Mouse (Mus musculus) stomach, postnatal 0 days (tissue): ENCODE measurements around the gene Utp4. TPM values are rescaled to one million over a fixed set of nuclear protein-coding genes. Genes with fewer than 3 reads are reported as not detected.
"Not testable (repeated sequence)": the region's sequence is repeated elsewhere in the genome, so short reads cannot be mapped to it uniquely, and the experiment has no call there.

Experiments
- ATAC-seq: fragments of 200-750 bp; cut with Nextera tagmentation; 2 replicates; pipeline ENCODE4 v1.8.0; 2017; ENCODE audit not compliant: low FRiP score, low TSS enrichment
- DNase-seq: peaks from one replicate; pipeline ENCODE4 v3.0.0-alpha.2; 2016; ENCODE audit warnings: low spot score
- H3K27ac ChIP-seq: fragments of 300-500 bp; sonication (generic); replicated peaks from 2 replicates; pipeline ENCODE4 v1.5.1; 2014; ENCODE audit warnings: mild to moderate bottlenecking, control low read depth
- H3K27me3 ChIP-seq: fragments of 300-500 bp; sonication (generic); 2 replicates; pipeline ENCODE4 v1.6.1; 2014; ENCODE audit warnings: low read length; ENCODE audit not compliant: control insufficient read depth, insufficient read depth
- H3K36me3 ChIP-seq: fragments of 300-500 bp; sonication (generic); 2 replicates; pipeline ENCODE4 v1.6.1; 2014; ENCODE audit warnings: low read length, mixed read lengths; ENCODE audit not compliant: control insufficient read depth, insufficient read depth
- H3K4me1 ChIP-seq: fragments of 300-500 bp; sonication (generic); replicated peaks from 2 replicates; pipeline ENCODE4 v1.6.1; 2014; ENCODE audit warnings: antibody characterized with exemption; ENCODE audit not compliant: control insufficient read depth, insufficient read depth
- H3K4me2 ChIP-seq: fragments of 300-500 bp; sonication (generic); replicated peaks from 2 replicates; pipeline ENCODE4 v1.6.1; 2014; ENCODE audit warnings: low read depth, mild to moderate bottlenecking, control low read depth, moderate library complexity
- H3K4me3 ChIP-seq: fragments of 300-500 bp; sonication (generic); 2 replicates; pipeline ENCODE4 v1.5.1; 2014; ENCODE audit warnings: low read depth, low read length, control low read depth
- H3K9ac ChIP-seq: fragments of 300-500 bp; sonication (generic); 2 replicates; pipeline ENCODE4 v1.6.1; 2014; ENCODE audit warnings: mild to moderate bottlenecking, low read length, control low read depth, mixed read lengths
- H3K9me3 ChIP-seq: fragments of 300-500 bp; sonication (generic); 2 replicates; pipeline ENCODE4 v1.6.1; 2016; ENCODE audit warnings: low read length; ENCODE audit not compliant: control insufficient read depth
- CTCF ChIP-seq: IDR thresholded peaks from 2 replicates; pipeline ENCODE4 v1.5.1; 2016; ENCODE audit warnings: antibody characterized with exemption, low read depth, mild to moderate bottlenecking, moderate library complexity
- EP300 ChIP-seq: optimal IDR thresholded peaks from 2 replicates; pipeline ENCODE3; 2016; ENCODE audit warnings: antibody characterized with exemption
- WGBS: fragments of 180-500 bp; shearing (Covaris S2); extraction: QIAGEN DNeasy Blood & Tissue Kit; methylation state at CpG from one replicate; pipeline ENCODE4 v1.1.7; 2014; 5-methylcytosine and 5-hydroxymethylcytosine counted together
- polyA plus RNA-seq: library from polyadenylated mRNA; unstranded; fragments of >200 nt; fragmentation: Nextera tagmentation; extraction: Ambion mirVana; gene quantifications from 2 replicates; pipeline ENCODE4 v1.2.1, GENCODE M21; 2015

Utp4 gene
- polyA plus RNA-seq, 1 experiment from 2014 or later = 30.4 TPM

DNA sequence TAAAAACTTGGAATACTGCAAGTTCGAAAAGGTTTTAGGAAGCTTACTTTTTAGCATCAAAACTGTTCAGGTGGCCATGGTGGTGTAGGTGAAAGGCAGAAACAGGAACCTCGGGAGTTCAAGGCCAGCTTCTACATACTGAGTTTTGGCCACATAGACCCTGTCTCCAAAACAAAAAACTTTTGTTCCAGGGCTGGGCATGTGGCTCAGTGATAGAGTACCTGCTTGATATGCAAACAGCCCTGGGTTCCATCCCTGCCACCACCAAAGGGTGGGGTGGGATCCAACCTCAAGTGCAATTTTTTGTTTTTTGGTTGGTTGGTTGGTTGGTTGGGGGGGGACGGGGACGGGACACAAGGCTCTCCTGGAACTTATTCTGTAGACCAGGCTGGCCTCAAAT is 32.0 kb downstream of the Utp4 start:
- no peaks in the 10 kb centered on the region for H3K27me3 ChIP-seq
- ATAC-seq = no peak
- DNase-seq = no peak
- H3K27ac ChIP-seq = peak overlapping the region; percentile 75
- H3K4me1 ChIP-seq = 0 out of 2 replicates have a peak, but pooled peaks cover 5% of the 10 kb centered on the region
- no peaks in the 10 kb centered on the region for H3K9me3 ChIP-seq
- H3K9ac ChIP-seq = no peak overlapping the region
- H3K4me2 ChIP-seq = no peak overlapping the region
- no peak overlapping the region for H3K4me3 ChIP-seq
- TF ChIP-seq EP300 (no peak), CTCF (no peak)
- WGBS = 76% methylated on average over 4 of the region's 4 CpGs
- peaks cover 4% of the 10 kb centered on the region for H3K36me3 ChIP-seq

DNA sequence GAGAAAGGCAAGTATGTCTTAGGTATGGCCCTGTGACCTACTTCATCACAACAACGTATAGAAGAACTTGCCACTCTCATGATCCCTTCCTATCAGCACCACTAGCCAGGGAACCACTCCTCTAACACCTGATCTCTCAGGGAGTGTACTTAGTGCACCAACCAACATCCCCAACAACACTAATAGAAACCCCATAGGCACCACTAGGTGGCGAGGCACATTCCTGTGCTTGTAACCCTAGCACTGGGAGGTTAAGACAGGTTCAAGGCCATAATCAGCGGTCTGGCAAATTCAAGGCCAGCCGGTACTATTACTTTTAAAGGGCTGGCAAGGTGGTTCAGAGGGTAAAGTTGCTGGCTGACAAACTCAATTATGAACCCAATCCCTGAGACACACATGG is 33.8 kb downstream of the Utp4 start:
- no peaks in the 10 kb centered on the region for H3K27me3 ChIP-seq
- TF ChIP-seq CTCF (peak; percentile 75), EP300 (no peak)
- no peak overlapping the region for H3K9ac ChIP-seq
- no peaks in the 10 kb centered on the region for H3K9me3 ChIP-seq
- peak; percentile 53; the same call in 1 of the 2 replicates for ATAC-seq
- H3K4me1 ChIP-seq = peaks cover 5% of the 10 kb centered on the region; the same call in 1 of the 2 replicates
- no peak overlapping the region for H3K4me2 ChIP-seq
- H3K36me3 ChIP-seq = peaks cover 4% of the 10 kb centered on the region
- no peak overlapping the region for H3K27ac ChIP-seq
- DNase-seq = peak; percentile 33
- no peak overlapping the region for H3K4me3 ChIP-seq
- 55% methylated on average over 4 of the region's 4 CpGs for WGBS

DNA sequence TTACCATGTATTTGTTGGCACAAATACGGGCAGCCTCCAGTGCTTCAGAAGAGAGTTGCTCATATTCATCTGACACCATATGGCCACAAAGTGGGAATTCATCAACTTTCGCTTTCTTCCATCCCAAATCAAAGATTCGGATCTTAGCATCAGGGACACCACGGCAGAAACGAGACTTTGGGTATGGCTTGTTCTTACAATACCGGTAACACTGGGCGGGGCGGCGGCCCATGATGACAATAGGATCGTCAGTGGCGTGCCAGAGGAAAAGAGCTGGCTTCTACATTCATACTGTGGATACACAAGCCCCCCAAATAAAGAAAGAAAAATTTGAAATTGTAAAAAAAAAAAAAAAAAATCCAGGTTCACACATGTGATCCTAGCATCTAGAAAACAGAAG is 34.7 kb downstream of the Utp4 start:
- H3K36me3 ChIP-seq, H3K27me3 ChIP-seq, H3K4me1 ChIP-seq, H3K9ac ChIP-seq, DNase-seq, H3K4me2 ChIP-seq, H3K4me3 ChIP-seq, H3K27ac ChIP-seq, ATAC-seq, H3K9me3 ChIP-seq: not testable (repeated sequence)
- WGBS = 90% methylated on average over 10 of the region's 11 CpGs

DNA sequence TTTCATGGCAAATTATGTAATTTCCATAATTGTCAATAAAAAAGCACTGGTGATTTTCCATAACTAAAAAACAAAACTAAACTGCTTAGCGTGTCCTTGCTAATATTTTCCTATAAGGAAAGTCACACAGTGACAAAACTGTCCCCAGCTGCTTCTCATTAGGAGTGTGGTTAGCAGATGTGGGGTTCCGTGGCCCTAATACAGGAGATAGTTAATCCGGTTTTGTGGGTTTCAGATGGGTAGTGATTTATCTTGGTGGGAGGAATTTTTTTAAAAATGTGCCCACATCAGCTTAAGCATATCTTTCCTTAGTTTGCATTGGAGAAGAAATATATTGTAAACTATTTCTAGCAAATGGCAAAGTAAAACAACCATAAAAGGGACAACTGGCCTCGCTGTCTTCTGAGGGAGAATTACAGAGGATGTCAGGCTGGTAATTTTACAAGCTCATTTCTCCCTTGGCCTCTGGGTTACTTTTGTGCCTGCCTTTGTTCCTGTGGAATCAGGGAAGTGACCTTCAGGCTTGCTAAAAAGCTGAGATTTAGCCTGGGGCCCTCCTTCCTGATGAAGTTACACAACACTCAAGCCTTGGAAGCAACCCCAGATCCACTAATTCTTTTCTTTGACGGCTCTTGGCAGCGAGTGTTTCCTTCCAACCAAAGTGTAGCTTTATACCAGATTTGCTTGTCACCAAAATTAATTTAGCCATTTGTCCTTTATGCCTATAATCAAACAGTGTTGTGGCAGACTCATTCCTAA is 35.9 kb downstream of the Utp4 start:
- TF ChIP-seq EP300 (peak; percentile 80), CTCF (no peak)
- Histone ChIP-seq H3K27me3 (no peaks in the 10 kb centered on the region), H3K4me3 (no peak overlapping the region), H3K9me3 (no peaks in the 10 kb centered on the region), H3K9ac (no peak overlapping the region), H3K36me3 (no peaks in the 10 kb centered on the region), H3K4me1 (peaks cover 7% of the 10 kb centered on the region; the same call in 1 of the 2 replicates), H3K27ac (peak overlapping the region; percentile 74), H3K4me2 (no peak overlapping the region)
- ATAC-seq (no peak; the same call in 1 of the 2 replicates), DNase-seq (peak; percentile 23)
- 22% methylated on average over 6 of the region's 6 CpGs for WGBS

DNA sequence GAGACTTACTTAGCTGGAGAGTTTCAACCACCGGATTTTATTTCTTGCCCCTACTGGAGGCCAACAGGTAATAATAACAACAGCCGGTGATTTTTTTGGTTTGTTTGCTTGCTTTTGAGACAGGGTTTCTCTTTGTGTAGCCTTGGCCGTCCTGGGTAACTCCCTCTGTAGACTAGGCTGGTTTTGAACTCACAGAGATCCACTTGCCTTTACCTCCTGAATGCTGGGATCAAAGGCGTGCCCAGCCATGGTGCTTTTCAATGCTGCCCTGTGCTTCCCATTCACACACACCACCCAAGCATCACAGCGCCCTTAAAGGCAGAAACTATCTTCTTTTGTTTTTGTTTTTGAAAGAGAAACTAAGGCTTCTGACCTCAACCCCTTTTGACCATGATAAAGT is 36.5 kb downstream of the Utp4 start:
- Histone ChIP-seq H3K27me3 (no peaks in the 10 kb centered on the region), H3K4me2 (no peak overlapping the region), H3K4me1 (peaks cover 3% of the 10 kb centered on the region; the same call in 1 of the 2 replicates), H3K9me3 (no peaks in the 10 kb centered on the region), H3K36me3 (no peaks in the 10 kb centered on the region), H3K9ac (no peak overlapping the region), H3K4me3 (no peak overlapping the region), H3K27ac (peak overlapping the region; percentile 74)
- TF ChIP-seq EP300 (no peak), CTCF (no peak)
- no peak for DNase-seq
- ATAC-seq = no peak
- WGBS = 45% methylated on average over 5 of the region's 5 CpGs

DNA sequence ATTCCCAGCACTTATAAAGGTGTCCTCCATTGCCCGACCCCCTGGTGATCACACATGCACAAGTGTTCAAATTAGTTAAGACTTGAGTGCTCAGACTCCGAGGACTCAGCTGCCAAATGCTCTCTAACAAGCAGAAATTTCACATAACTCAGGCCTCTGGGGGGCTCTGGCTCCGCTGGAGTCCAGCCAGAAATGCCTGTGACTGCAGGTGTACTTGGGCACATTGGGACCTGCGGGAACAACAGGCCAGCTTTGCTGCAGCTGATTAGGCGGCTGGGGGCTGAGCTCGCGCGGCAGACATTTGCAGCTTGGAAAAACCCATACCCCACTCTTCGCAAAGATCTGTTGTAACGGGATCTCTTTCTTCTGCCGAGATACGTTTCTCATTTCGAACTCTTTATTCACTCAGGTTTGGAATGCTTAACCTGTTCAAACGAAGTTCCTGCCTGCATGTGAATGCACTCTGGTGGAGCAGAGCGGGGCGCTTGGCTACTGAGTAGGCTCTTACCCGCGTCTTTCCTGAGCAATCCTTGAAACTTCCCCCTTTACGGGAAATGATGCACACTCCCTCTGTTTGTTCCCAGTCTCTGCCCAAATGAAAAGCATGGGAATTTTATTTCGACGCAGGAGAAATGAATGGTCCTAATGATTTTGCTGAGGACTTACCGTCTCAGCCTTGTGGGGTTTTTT is 39.1 kb downstream of the Utp4 start:
- Histone ChIP-seq H3K4me2 (peak overlapping the region; percentile 27), H3K4me1 (peaks cover 5% of the 10 kb centered on the region; the same call in 1 of the 2 replicates), H3K27ac (no peak overlapping the region; the same call in 1 of the 2 replicates), H3K36me3 (no peaks in the 10 kb centered on the region), H3K9ac (0 out of 2 replicates have a peak overlapping the region, but pooled peaks have one; percentile 9), H3K27me3 (no peaks in the 10 kb centered on the region), H3K9me3 (no peaks in the 10 kb centered on the region), H3K4me3 (peak overlapping the region; percentile 10; the same call in 1 of the 2 replicates)
- 15% methylated on average over 22 of the region's 22 CpGs for WGBS
- TF ChIP-seq EP300 = no peak
- no peak for TF ChIP-seq CTCF
- DNase-seq (peak; percentile 43), ATAC-seq (no peak)
